Mouse (Mus musculus) ZHBTc4 (cell line): Measurements from ENCODE around the gene Pla2g4f.
A peak's percentile ranks its signal among the peaks of the same experiment; 100 is the strongest.

Experiments used
- DNase-seq: peaks from one replicate; pipeline ENCODE4 v3.0.0-alpha.2; 2011; ENCODE audit warnings: low read depth, low spot score

Gene Pla2g4f

DNA sequence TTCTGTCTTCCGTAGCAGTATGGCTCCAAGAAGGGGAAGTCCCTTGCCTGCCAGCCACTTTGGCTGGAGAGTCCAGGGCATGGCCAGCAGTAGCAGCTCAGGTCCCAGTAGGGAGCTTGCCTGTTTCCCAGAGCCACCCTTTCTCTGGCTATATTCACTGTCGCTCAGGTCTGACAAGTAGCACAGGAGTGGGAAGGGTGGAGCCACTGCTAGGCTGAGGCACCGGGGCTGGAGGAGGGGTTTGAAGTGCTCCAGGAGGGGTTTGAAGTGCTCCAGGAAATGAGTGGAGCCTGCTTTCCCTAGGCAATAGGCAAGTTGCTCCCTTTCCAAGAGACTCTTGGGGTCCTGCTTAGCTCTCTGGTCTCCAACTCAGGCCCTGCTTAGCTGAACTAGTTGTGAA is at the start of gene Pla2g4f:
TSS of gene Pla2g4f (minus strand) at position 190 of the 400 bp plus-strand sequence.
- DNase-seq: peak; percentile 67

DNA sequence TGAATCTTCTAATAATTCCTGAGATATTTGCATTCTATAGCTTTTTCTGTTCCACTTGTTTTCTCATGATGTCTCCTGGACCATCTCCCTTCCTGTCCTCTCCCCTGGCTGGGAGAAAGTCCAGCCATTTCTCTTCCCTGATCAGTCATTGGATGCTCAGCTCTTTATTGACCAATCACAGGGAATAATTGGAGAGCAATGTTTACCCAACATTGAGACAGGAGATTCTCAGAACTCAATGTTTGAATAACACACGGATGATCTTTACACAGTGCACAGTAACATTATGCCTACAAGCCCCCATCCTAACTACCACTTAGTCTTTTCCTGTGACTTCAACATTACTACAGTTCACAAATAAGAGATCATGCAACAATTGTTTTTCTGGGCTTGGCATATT is 46.5 kb upstream of the Pla2g4f start:
- no peak for DNase-seq

DNA sequence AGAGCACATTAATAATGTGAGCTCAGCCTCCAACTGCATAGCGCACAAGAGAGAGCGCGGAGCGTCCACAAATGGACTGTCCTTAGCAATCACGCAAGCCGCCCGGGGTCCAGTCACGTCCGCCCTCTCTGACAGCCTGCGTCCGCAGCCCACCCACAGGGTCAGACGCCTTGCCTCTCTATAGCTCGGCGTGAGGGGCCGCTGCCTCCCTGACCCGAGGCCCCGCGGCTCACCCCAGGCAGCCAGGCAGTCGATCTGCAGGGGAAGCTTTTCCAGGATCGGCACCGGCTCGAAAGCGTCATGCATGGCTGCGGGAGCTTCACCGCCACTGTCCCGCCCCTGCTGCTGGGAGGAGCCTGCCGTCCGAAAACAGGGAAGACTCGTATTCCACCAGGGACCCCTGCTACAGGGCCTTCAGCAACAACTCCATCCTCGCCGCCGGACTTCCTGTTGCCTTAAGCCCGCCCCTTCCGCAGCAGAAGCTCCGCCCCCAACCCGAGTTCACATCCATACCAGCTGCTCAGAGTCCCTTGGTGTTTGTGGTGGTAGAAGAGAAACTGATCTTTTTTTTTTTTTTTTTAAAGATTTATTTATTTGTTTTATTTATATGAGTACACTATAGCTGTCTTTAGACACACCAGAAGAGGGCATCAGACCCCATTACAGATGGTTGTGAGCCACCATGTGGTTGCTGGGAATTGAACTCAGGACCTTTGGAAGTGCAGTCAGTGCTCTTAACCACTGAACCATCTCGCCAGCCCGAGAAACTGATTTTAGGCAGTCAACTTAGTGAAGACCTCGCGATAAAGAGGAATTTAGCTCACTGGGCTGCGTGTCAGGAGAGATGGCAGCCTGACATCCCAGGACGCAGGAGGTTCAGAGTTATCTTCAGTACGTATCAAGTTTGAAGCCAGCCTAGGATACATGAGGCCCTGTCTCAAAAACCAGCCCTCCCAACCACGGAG is 39.0 kb upstream of the Pla2g4f start, which contains the start of gene Vps39:
TSS of gene Vps39 (minus strand) at position 456 of the 965 bp plus-strand sequence.
- DNase-seq: peak; percentile 97

GRCm38 (mm10) chr2:120351321-120351720 is 37.4 kb upstream of the Pla2g4f start:
- no peak for DNase-seq

GRCm38 (mm10) chr2:120348120-120348519 is 34.2 kb upstream of the Pla2g4f start:
- no peak for DNase-seq

DNA sequence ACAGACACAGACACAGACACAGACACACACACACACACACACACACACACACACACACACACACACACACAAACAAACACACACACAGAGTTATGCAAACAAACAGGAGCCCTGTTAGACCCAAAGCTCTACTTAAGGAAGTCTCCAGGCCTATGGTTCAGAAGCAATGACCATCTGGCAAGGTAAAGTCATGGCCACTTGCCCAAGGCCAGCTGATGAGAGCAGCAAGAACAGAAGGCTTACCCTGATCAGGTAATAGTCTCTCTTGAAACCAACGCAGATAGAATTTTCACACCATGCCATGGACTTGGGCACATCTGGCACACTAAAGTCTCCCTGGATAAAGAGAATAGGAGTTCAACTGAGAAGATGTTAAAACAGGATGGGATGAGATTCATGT is 27.8 kb upstream of the Pla2g4f start:
- no peak for DNase-seq

GRCm38 (mm10) chr2:120337886-120338285 is 23.9 kb upstream of the Pla2g4f start:
- DNase-seq: peak; percentile 17

- DNase-seq: no peak
Measured at GRCm38 (mm10) chr2:120331575-120331974, 17.6 kb upstream of the Pla2g4f start.

- no peak for DNase-seq
Measured at GRCm38 (mm10) chr2:120315077-120315476, 1.1 kb upstream of the Pla2g4f start.

GRCm38 (mm10) chr2:120314487-120314886 is 522 bp upstream of the Pla2g4f start:
- no peak for DNase-seq

- no peak for DNase-seq
Measured at GRCm38 (mm10) chr2:120312276-120312825, 1.6 kb downstream of the Pla2g4f start.

GRCm38 (mm10) chr2:120304113-120304512 is 9.9 kb downstream of the Pla2g4f start:
- no peak for DNase-seq

DNA sequence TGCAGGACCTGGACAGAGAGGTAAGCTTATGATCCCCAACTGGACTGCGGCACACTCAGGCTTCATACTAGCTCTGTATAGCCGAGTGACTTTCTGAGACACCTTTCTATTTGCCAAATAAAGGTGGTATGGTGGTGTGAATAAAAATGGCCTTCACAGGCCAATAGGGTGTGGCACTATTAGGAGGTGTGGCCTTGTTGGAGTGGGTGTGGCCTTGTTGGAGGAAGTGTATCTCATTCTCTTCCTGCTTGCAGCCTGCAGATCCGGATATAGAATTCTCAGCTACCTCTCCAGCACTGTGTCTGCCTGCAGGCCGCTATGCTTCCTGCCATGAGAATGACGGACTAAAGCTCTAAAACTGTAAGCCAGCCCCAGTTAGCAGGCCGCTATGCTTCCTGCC is 12.9 kb downstream of the Pla2g4f start:
- peak; percentile 27 for DNase-seq

GRCm38 (mm10) chr2:120299866-120300265 is 14.1 kb downstream of the Pla2g4f start:
- DNase-seq: no peak

GRCm38 (mm10) chr2:120296160-120296559 is 17.8 kb downstream of the Pla2g4f start:
- no peak for DNase-seq

DNA sequence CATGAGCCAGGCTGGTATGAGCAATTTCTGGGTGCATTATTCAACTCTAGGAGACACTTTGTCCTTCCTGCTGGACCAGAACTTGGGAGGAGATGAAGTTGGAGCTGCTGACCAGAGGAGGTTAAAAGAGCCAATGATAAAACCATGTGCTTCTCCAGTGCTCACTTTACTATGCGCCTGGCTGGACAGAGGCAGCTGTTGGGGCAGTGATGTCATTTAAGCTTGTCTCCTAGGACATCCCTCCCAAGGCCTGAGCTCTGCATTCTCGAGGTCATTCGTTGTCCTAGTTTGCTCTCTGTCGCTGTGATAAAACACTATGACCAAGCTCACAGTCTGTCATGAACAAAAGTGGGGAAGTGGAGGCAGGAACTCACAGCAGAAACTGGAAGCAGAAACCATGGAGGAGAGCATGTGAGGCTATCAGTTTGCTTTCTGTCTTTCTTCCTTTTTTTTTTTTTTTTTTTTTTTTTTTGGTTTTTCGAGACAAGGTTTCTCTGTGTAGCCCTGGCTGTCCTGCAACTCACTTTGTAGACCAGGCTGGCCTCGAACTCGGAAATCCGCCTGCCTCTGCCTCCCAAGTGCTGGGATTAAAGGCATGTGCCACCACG is 22.4 kb downstream of the Pla2g4f start:
- DNase-seq: no peak

DNA sequence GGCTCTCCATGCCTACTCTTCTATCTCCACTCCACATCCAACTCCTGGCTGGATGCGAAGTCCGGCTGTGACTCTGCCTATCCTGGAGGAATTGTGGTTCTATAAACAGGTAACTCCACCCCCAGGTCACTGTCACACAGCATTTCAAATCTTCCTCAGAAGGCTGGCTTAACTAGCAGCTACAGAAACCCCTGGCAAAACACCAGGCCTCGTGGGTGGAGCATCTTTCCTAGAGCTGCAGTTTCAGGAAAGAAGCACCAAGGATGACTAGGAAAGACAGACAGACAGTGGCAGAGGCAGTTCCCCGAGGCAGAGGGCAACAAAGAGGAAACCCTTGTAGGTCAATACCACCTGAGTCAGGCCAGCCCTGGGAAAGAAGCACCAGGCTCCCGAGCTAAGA is 25.0 kb downstream of the Pla2g4f start, which contains the start of gene Pla2g4d:
TSS of gene Pla2g4d (minus strand) at position 203 of the 400 bp plus-strand sequence.
- DNase-seq: no peak

- no peak for DNase-seq
Measured at GRCm38 (mm10) chr2:120288401-120288800, 25.6 kb downstream of the Pla2g4f start.

DNA sequence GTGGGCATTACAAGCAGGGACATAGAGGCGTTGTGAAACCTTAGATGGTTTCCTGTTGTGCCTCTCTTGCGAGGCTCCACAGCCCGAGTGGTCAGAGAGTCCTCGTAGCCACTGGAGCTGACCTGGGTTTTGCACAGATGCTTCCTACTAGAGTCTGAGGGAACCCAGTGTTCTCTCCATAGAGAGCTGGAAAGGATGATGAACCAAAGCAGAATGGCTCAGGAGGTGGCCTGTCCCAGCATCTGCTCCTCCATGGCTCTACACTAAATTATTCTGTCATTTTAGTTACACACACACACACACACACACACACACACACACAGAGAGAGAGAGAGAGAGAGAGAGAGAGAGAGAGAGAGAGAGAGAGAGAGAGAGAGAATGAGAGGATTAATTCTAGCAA is 28.3 kb downstream of the Pla2g4f start:
- no peak for DNase-seq

DNA sequence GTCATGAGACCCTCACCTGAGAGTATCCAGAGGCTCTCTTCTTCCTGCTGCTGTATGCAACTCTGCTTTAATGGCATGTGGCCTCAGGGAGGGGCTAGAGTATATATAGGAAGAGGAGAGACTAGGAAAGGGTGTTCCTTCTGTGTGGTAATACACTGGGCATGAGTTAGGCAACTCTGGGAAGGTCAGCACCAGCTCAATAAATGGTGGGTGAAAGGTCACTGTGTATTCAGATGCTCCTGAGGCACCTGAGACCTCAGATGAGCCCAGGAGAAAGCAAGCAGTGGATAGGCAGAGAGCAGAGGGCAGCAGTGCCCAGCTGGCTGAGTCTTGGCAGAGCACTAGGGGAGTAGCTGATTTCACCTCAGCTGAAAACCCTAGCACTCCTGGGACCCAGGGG is 29.3 kb downstream of the Pla2g4f start:
- no peak for DNase-seq

DNA sequence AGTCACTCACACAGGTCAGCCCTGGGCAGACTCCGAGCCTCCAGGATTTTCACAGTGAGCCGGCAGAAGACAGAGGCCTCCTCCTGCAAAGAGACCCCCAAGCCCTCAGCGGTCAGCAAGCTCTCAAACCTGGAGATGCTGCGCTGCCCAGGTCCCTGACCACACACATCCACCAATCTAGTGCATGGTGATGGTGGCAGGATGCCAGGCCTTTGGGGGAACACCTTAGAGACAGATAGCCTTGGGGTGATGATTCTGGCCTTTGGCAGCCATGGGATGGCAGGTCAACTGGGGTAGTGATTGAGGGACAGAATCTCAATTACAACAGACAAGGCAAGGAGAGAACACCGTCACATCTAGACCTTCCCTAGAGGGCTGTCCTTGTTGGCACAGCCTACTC is 29.9 kb downstream of the Pla2g4f start:
- no peak for DNase-seq

DNA sequence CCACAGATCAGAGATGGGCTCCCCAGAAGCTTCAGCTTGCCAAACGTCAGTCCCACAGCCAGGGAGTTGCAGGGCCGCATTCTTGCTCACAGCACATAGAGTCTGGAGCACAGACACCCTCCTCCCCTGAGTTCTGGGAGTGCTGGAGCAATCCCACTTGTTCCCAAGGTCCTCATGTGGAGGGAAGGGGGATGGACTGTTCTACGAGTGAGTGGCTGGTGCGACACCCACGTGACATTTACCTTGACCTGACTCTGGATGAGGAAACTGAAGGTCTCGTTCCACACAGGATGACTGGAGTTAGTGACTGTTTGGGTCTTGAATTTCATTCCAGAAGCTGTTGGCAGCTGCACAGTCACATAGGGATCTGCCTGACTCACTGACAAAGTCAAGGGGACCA is 30.4 kb downstream of the Pla2g4f start:
- no peak for DNase-seq
